Mouse (Mus musculus): ENCODE data around the gene Kazn. TPM values are rescaled to one million over a fixed set of nuclear protein-coding genes. Genes with fewer than 3 reads are reported as not detected.

Kazn gene
- total RNA-seq, 2 experiments from 2014 or later: 7.5 to 7.7 TPM

GRCm38 (mm10) chr4:142189960-142190359 lies 49.2 kb downstream of the Kazn start:
- no peak for DNase-seq

GRCm38 (mm10) chr4:142188501-142188900 lies 50.7 kb downstream of the Kazn start:
- DNase-seq: no peak

- no peak for DNase-seq
These were observed 53.0 kb downstream of the Kazn start for GRCm38 (mm10) chr4:142186155-142186554.

GRCm38 (mm10) chr4:142185533-142185900 lies 53.7 kb downstream of the Kazn start:
- no peak for DNase-seq

GRCm38 (mm10) chr4:142184852-142185532 lies 54.2 kb downstream of the Kazn start:
- no peak for DNase-seq

- no peak for DNase-seq
These were observed 55.6 kb downstream of the Kazn start for GRCm38 (mm10) chr4:142183591-142183990.

GRCm38 (mm10) chr4:142183015-142183414 lies 56.2 kb downstream of the Kazn start:
- DNase-seq: no peak

GRCm38 (mm10) chr4:142181646-142182045 lies 57.6 kb downstream of the Kazn start:
- no peak for DNase-seq

- DNase-seq: no peak
These were observed 58.3 kb downstream of the Kazn start for GRCm38 (mm10) chr4:142180874-142181273.

GRCm38 (mm10) chr4:142180289-142180688 lies 58.9 kb downstream of the Kazn start:
- DNase-seq: peak; percentile 85

- DNase-seq: peak; percentile 88
These were observed 59.7 kb downstream of the Kazn start for GRCm38 (mm10) chr4:142179531-142179930.

GRCm38 (mm10) chr4:142176732-142177131 lies 62.5 kb downstream of the Kazn start:
- no peak for DNase-seq

GRCm38 (mm10) chr4:142173981-142174485 lies 65.2 kb downstream of the Kazn start:
- DNase-seq: no peak

GRCm38 (mm10) chr4:142172942-142173341 lies 66.3 kb downstream of the Kazn start:
- DNase-seq: no peak

- no peak for DNase-seq
These were observed 67.3 kb downstream of the Kazn start for GRCm38 (mm10) chr4:142171788-142172497.

- DNase-seq: peak; percentile 43
These were observed 68.1 kb downstream of the Kazn start for GRCm38 (mm10) chr4:142170882-142171768.

GRCm38 (mm10) chr4:142169636-142170035 lies 69.6 kb downstream of the Kazn start:
- no peak for DNase-seq

- DNase-seq: no peak
These were observed 70.8 kb downstream of the Kazn start for GRCm38 (mm10) chr4:142168352-142168751.

- peak; percentile 82 for DNase-seq
These were observed 73.1 kb downstream of the Kazn start for GRCm38 (mm10) chr4:142165835-142166701.

GRCm38 (mm10) chr4:142165363-142165762 lies 73.8 kb downstream of the Kazn start:
- DNase-seq: no peak

GRCm38 (mm10) chr4:142164386-142164785 lies 74.8 kb downstream of the Kazn start:
- DNase-seq: no peak

GRCm38 (mm10) chr4:142163862-142164261 lies 75.3 kb downstream of the Kazn start:
- no peak for DNase-seq
